Mouse (Mus musculus): Measurements from ENCODE around the gene Actr2. TPM values are rescaled to one million over a fixed set of nuclear protein-coding genes. Genes with fewer than 3 reads are reported as not detected.
"Not testable (repeated sequence)": the region's sequence is repeated elsewhere in the genome, so short reads cannot be mapped to it uniquely, and the experiment has no call there.

Gene Actr2
- total and polyA plus RNA-seq, 3 experiments = 18.1 to 75.8 (median 71.7) TPM

DNA sequence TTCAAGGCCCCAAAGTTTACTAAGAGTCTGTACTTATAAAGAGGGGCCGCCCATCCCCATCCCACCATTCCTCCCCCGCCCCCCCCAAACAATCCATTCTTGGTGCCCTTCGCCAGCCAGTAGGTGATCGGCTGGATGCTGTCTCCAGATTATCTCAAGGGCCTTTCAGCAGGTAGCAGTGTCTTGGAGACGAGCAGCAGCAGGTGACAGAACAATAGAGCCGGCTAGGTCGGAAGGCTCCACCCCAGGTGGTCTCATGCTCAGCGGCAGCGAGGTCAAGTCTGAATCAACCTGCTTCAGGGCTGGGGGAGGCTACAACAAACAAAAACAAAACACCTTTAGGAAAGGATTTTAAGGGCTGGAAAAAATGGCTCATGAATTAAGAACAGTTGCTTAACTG lies 32.7 kb upstream of the Actr2 start:
- no peak overlapping the region for H3K27ac ChIP-seq
- no peak for TF ChIP-seq EP300 (IDR thresholded peaks at IDR 0.05; ENCODE audit: insufficient read depth, low read depth, low read length)
- TF ChIP-seq CTCF (IDR thresholded peaks at IDR 0.05) = no peak
- no peak for TF ChIP-seq POLR2A (IDR thresholded peaks at IDR 0.05; ENCODE audit: insufficient read depth, low read depth, low read length)
- H3K27me3 ChIP-seq (ENCODE audit: control insufficient read depth, insufficient read depth, low read length) = no peaks in the 10 kb centered on the region
- WGBS = 46% methylated on average over 9 of the region's 9 CpGs
- intact Hi-C loops (cut with DNase I) = no loop called here
- H3K4me1 ChIP-seq (ENCODE audit: control insufficient read depth, insufficient read depth, low read length) = no peaks in the 10 kb centered on the region
- no peaks in the 10 kb centered on the region for H3K79me2 ChIP-seq (replicated peaks; ENCODE audit: control insufficient read depth, insufficient read depth, low read length)
- no peak overlapping the region for H3K4me3 ChIP-seq
- no peaks in the 10 kb centered on the region for H3K36me3 ChIP-seq (ENCODE audit: control insufficient read depth, insufficient read depth, low read length)
- DNase-seq = no peak
- H3K9ac ChIP-seq (ENCODE audit: low read depth, low read length) = no peak overlapping the region

GRCm38 (mm10) chr11:20144536-20145263 lies 32.0 kb upstream of the Actr2 start:
- DNase-seq = no peak
- intact Hi-C loops (cut with DNase I) = no loop called here
- Histone ChIP-seq H3K4me3 (no peak overlapping the region), H3K4me1 (ENCODE audit: control insufficient read depth, insufficient read depth, low read length) (no peaks in the 10 kb centered on the region), H3K79me2 (replicated peaks; ENCODE audit: control insufficient read depth, insufficient read depth, low read length) (no peaks in the 10 kb centered on the region), H3K9ac (ENCODE audit: low read depth, low read length) (no peak overlapping the region), H3K27me3 (ENCODE audit: control insufficient read depth, insufficient read depth, low read length) (no peaks in the 10 kb centered on the region), H3K27ac (no peak overlapping the region), H3K36me3 (ENCODE audit: control insufficient read depth, insufficient read depth, low read length) (no peaks in the 10 kb centered on the region)
- 87% methylated on average over 9 of the region's 9 CpGs for WGBS
- TF ChIP-seq POLR2A (IDR thresholded peaks at IDR 0.05; ENCODE audit: insufficient read depth, low read depth, low read length) = no peak
- no peak for TF ChIP-seq CTCF (IDR thresholded peaks at IDR 0.05)
- TF ChIP-seq EP300 (IDR thresholded peaks at IDR 0.05; ENCODE audit: insufficient read depth, low read depth, low read length) = no peak

DNA sequence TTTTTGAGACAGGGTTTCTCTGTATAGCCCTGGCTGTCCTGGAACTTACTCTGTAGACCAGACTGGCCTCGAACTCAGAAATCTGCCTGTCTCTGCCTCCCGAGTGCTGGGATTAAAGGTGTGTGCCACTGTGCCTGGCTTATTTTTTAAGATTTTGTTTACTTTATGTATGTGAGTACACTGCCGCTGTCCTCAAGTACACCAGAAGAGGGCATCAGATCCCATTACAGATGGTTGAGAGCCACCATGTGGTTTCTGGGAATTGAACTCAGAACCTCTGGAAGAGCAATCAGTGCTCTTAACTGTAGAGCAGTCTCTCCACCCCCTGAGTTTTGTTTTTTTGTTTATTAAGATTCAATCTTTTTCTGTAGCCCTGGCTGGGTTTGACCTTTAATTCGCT lies 31.0 kb upstream of the Actr2 start:
- H3K36me3 ChIP-seq (ENCODE audit: control insufficient read depth, insufficient read depth, low read length); intact Hi-C loops (cut with DNase I); DNase-seq: not testable (repeated sequence)

GRCm38 (mm10) chr11:20142516-20142915 lies 29.8 kb upstream of the Actr2 start:
- DNase-seq = no peak
- Histone ChIP-seq H3K27ac (no peak overlapping the region), H3K36me3 (ENCODE audit: control insufficient read depth, insufficient read depth, low read length) (no peaks in the 10 kb centered on the region), H3K27me3 (ENCODE audit: control insufficient read depth, insufficient read depth, low read length) (no peaks in the 10 kb centered on the region), H3K79me2 (replicated peaks; ENCODE audit: control insufficient read depth, insufficient read depth, low read length) (no peaks in the 10 kb centered on the region), H3K4me1 (ENCODE audit: control insufficient read depth, insufficient read depth, low read length) (no peaks in the 10 kb centered on the region), H3K9ac (ENCODE audit: low read depth, low read length) (no peak overlapping the region), H3K4me3 (no peak overlapping the region)
- 79% methylated on average over 5 of the region's 5 CpGs for WGBS
- no peak for TF ChIP-seq CTCF (IDR thresholded peaks at IDR 0.05)
- TF ChIP-seq POLR2A (IDR thresholded peaks at IDR 0.05; ENCODE audit: insufficient read depth, low read depth, low read length) = no peak
- no peak for TF ChIP-seq EP300 (IDR thresholded peaks at IDR 0.05; ENCODE audit: insufficient read depth, low read depth, low read length)
- intact Hi-C loops (cut with DNase I) = no loop called here

More for the DNA sequence above, 31.0 kb upstream of the Actr2 start:
- not testable (repeated sequence) for H3K27me3 ChIP-seq (ENCODE audit: control insufficient read depth, insufficient read depth, low read length); H3K4me1 ChIP-seq (ENCODE audit: control insufficient read depth, insufficient read depth, low read length); H3K4me3 ChIP-seq; H3K27ac ChIP-seq; H3K9ac ChIP-seq (ENCODE audit: low read depth, low read length); H3K79me2 ChIP-seq (replicated peaks; ENCODE audit: control insufficient read depth, insufficient read depth, low read length)
- TF ChIP-seq CTCF (IDR thresholded peaks at IDR 0.05) = peak; percentile 52
- 92% methylated on average over 4 of the region's 4 CpGs for WGBS

GRCm38 (mm10) chr11:20140286-20140685 lies 27.6 kb upstream of the Actr2 start:
- no peak overlapping the region for H3K4me3 ChIP-seq
- no peak for DNase-seq
- no peaks in the 10 kb centered on the region for H3K27me3 ChIP-seq (ENCODE audit: control insufficient read depth, insufficient read depth, low read length)
- no peaks in the 10 kb centered on the region for H3K4me1 ChIP-seq (ENCODE audit: control insufficient read depth, insufficient read depth, low read length)
- H3K79me2 ChIP-seq (replicated peaks; ENCODE audit: control insufficient read depth, insufficient read depth, low read length) = no peaks in the 10 kb centered on the region
- no peak overlapping the region for H3K27ac ChIP-seq
- TF ChIP-seq CTCF (IDR thresholded peaks at IDR 0.05) = no peak
- TF ChIP-seq POLR2A (IDR thresholded peaks at IDR 0.05; ENCODE audit: insufficient read depth, low read depth, low read length) = no peak
- no peak for TF ChIP-seq EP300 (IDR thresholded peaks at IDR 0.05; ENCODE audit: insufficient read depth, low read depth, low read length)
- intact Hi-C loops (cut with DNase I) = no loop called here
- H3K36me3 ChIP-seq (ENCODE audit: control insufficient read depth, insufficient read depth, low read length) = no peaks in the 10 kb centered on the region
- WGBS = 88% methylated on average over 5 of the region's 5 CpGs
- no peak overlapping the region for H3K9ac ChIP-seq (ENCODE audit: low read depth, low read length)

DNA sequence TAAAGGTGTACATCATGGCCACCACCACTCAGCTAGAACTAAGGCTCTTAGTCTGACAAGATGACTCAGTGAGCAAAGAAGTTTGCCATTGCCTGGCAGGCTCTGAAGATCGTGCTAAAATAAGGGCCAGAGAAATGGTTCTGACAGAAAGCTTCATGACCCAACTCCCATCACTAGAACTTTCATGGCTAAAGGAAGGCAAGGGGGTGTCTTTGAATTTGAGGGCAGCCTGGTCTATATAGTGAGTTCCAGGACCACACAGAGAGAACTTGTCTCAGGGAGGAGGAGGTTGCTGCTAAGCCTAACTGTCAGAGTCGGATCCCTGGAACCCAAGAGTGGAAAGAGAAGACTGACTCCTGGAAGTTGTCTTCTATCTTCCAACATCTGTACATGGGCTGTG lies 27.0 kb upstream of the Actr2 start:
- TF ChIP-seq CTCF (IDR thresholded peaks at IDR 0.05) (no peak), POLR2A (IDR thresholded peaks at IDR 0.05; ENCODE audit: insufficient read depth, low read depth, low read length) (no peak), EP300 (IDR thresholded peaks at IDR 0.05; ENCODE audit: insufficient read depth, low read depth, low read length) (no peak)
- no peaks in the 10 kb centered on the region for H3K27me3 ChIP-seq (ENCODE audit: control insufficient read depth, insufficient read depth, low read length)
- H3K4me3 ChIP-seq = no peak overlapping the region
- H3K9ac ChIP-seq (ENCODE audit: low read depth, low read length) = no peak overlapping the region
- DNase-seq = no peak
- H3K36me3 ChIP-seq (ENCODE audit: control insufficient read depth, insufficient read depth, low read length) = no peaks in the 10 kb centered on the region
- WGBS = 91% methylated on average over 2 of the region's 2 CpGs
- H3K4me1 ChIP-seq (ENCODE audit: control insufficient read depth, insufficient read depth, low read length) = no peaks in the 10 kb centered on the region
- intact Hi-C loops (cut with DNase I) = no loop called here
- H3K79me2 ChIP-seq (replicated peaks; ENCODE audit: control insufficient read depth, insufficient read depth, low read length) = no peaks in the 10 kb centered on the region
- no peak overlapping the region for H3K27ac ChIP-seq
